ENCODE assay signal across 9 mouse cellular contexts in the genomic region with DNA sequence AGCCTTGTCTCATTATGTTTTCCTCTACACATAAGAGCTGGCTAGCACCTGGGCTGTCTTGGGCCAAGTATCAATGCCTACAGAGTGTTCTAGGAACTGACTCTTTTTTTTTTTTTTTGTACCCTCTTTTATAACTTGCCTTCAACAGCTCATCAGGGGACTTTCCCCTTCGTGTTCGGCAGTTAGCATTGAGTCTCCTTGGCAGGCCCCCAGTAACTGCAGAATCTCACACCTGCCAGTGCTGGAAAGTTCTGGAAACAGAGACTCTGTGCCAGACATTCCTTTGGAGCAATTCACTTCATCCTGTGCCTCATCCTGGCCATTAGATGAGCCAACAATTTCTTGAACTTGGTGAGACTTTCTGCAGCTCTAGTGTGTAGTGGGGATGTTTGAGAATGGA.
A peak's percentile ranks its signal among the peaks of the same experiment; 100 is the strongest.
DNase-seq lines count a peak whose midpoint lies in the region; ATAC-seq and TF ChIP-seq lines count a peak whose summit lies in the region.
"Had no signal": no experiment of that assay in that cellular context is flagged by ENCODE, and none has a peak within 500 bp of the region (broad histone marks: within the 10 kb centered on the region; RNA-seq: fewer than 3 reads in every experiment).

No protein-coding gene starts in this region.

- no peak overlapping the region for H3K27ac ChIP-seq in kidney, embryonic 15.5 days
- H3K27ac ChIP-seq in forebrain, embryonic 15.5 days (replicated peaks) = peak overlapping the region; percentile 1; the same call in 1 of the 2 replicates
- peak overlapping the region; percentile 94 for H3K27ac ChIP-seq in heart, embryonic 16.5 days (ENCODE audit: low read length)
- H3K27ac ChIP-seq in small intestine, adult 2 months (ENCODE audit: insufficient read depth, low read depth, low read length) = peak overlapping the region; percentile 16; the same call in 1 of the 2 replicates

- H3K4me3 ChIP-seq in kidney, embryonic 15.5 days (replicated peaks) = no peak overlapping the region
- H3K4me3 ChIP-seq in forebrain, embryonic 15.5 days = no peak overlapping the region
- H3K4me3 ChIP-seq in heart, embryonic 16.5 days (ENCODE audit: low read length) = no peak overlapping the region
- H3K4me3 ChIP-seq in small intestine, adult 2 months (ENCODE audit: low read depth, low read length) = no peak overlapping the region
- H3K4me3 ChIP-seq: megakaryocyte, embryonic 14.5 days had no signal

- no peak for ATAC-seq in kidney, embryonic 15.5 days (replicated peaks; ENCODE audit: low FRiP score)
- no peak; the same call in 1 of the 2 replicates for ATAC-seq in forebrain, embryonic 15.5 days (replicated peaks)
- ATAC-seq in heart, embryonic 16.5 days (replicated peaks; ENCODE audit: extremely low read depth, insufficient read depth, low FRiP score) = peak; percentile 79

- TF ChIP-seq POLR2A in small intestine, adult 2 months (IDR thresholded peaks at IDR 0.05; ENCODE audit: low read depth, low read length) = no peak

- H3K36me3 ChIP-seq in kidney, embryonic 15.5 days = no peaks in the 10 kb centered on the region
- H3K36me3 ChIP-seq in forebrain, embryonic 15.5 days = no peaks in the 10 kb centered on the region
- H3K36me3 ChIP-seq in heart, embryonic 16.5 days (ENCODE audit: control insufficient read depth, insufficient read depth) = no peaks in the 10 kb centered on the region
- H3K36me3 ChIP-seq in small intestine, adult 2 months (ENCODE audit: control insufficient read depth, insufficient read depth, low read length) = no peaks in the 10 kb centered on the region

- peaks cover 5% of the 10 kb centered on the region for H3K4me1 ChIP-seq in kidney, embryonic 15.5 days
- peaks cover 11% of the 10 kb centered on the region for H3K4me1 ChIP-seq in forebrain, embryonic 15.5 days
- peaks cover 34% of the 10 kb centered on the region for H3K4me1 ChIP-seq in heart, embryonic 16.5 days (ENCODE audit: control insufficient read depth, insufficient read depth, low read length)
- H3K4me1 ChIP-seq in small intestine, adult 2 months (ENCODE audit: control insufficient read depth, insufficient read depth, insufficient read length, low read length) = no peaks in the 10 kb centered on the region
- H3K4me1 ChIP-seq: megakaryocyte, embryonic 14.5 days had no signal

- TF ChIP-seq CTCF in small intestine, adult 2 months (IDR thresholded peaks at IDR 0.05; ENCODE audit: extremely low read depth, insufficient read length, insufficient replicate concordance, low read depth, low read length) = no peak

- 38% methylated on average over 2 of the region's 2 CpGs for WGBS in kidney, embryonic 15.5 days
- WGBS in forebrain, embryonic 15.5 days = 14% methylated on average over 2 of the region's 2 CpGs
- WGBS in heart, embryonic 16.5 days = 4% methylated on average over 2 of the region's 2 CpGs
- WGBS in small intestine, adult 2 months = 6% methylated on average over 2 of the region's 2 CpGs

- no peaks in the 10 kb centered on the region for H3K27me3 ChIP-seq in kidney, embryonic 15.5 days
- H3K27me3 ChIP-seq in forebrain, embryonic 15.5 days = no peaks in the 10 kb centered on the region
- H3K27me3 ChIP-seq in heart, embryonic 16.5 days (ENCODE audit: control insufficient read depth, insufficient read depth, low read length) = no peaks in the 10 kb centered on the region
- H3K27me3 ChIP-seq in small intestine, adult 2 months (ENCODE audit: control insufficient read depth, insufficient read depth, low read length) = no peaks in the 10 kb centered on the region
- H3K27me3 ChIP-seq: megakaryocyte, embryonic 14.5 days had no signal

- DNase-seq in kidney, postnatal 10 days = peak; percentile 33
- DNase-seq in cerebellum, adult 11 months = no peak
- DNase-seq in retina, embryonic 14.5 days (ENCODE audit: low spot score) = no peak
- DNase-seq in cerebellum, postnatal 4 days (ENCODE audit: low spot score in 2 of 2) = no peak

- no peak overlapping the region for H3K9ac ChIP-seq in kidney, embryonic 15.5 days
- H3K9ac ChIP-seq in forebrain, embryonic 15.5 days (replicated peaks) = no peak overlapping the region
- no peak overlapping the region for H3K9ac ChIP-seq in heart, embryonic 16.5 days (ENCODE audit: low read length)

- no peak overlapping the region for H3K4me2 ChIP-seq in kidney, embryonic 15.5 days
- H3K4me2 ChIP-seq in forebrain, embryonic 15.5 days (replicated peaks) = no peak overlapping the region
- H3K4me2 ChIP-seq in heart, embryonic 16.5 days (ENCODE audit: low read depth, low read length) = no peak overlapping the region

- no peaks in the 10 kb centered on the region for H3K9me3 ChIP-seq in kidney, embryonic 15.5 days (replicated peaks)
- no peaks in the 10 kb centered on the region for H3K9me3 ChIP-seq in forebrain, embryonic 15.5 days
- H3K9me3 ChIP-seq in heart, embryonic 16.5 days (replicated peaks; ENCODE audit: control insufficient read depth, low read length) = no peaks in the 10 kb centered on the region
